8 mouse cellular contexts compared by ENCODE assay signal in the genomic region with DNA sequence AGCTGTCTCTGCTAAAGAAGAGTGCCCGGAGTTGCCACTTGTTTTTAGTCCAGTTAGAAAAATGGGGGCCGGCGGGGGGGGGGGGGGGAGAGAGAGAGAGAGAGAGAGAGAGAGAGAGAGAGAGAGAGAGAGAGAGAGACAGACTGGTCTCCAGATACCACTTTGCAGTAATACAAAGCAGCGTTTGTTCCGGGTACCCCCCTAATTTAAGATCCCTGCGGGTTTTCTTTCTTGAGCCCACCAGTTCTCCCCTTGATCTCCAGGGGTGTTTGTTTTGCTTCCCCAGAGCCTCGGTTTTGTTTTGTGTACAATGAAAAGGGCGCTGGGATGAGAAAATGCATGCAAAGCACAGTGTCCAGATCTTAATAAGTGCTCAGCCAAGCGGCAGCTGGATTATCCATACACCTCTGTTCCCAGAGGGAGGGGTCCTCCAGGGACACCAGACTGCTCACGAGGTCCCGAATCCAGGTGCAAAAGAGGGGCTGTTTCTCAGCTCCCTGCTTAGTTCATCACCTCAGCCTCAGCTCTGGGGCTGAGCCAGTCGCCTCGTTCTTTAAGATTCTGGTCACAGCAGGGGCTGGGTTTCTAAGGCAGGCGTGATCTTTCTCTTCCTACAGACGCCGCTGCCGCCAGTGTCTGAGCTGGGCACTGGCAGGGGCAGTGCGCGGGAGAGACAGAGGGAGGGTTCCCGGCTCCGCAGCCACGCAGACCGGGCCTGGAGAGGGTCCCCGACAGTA. TPM values are rescaled to one million over a fixed set of nuclear protein-coding genes. Genes with fewer than 3 reads are reported as not detected.
DNase-seq lines count a peak whose midpoint lies in the region; ATAC-seq and TF ChIP-seq lines count a peak whose summit lies in the region.

A gene (plus strand): TSS at position 608 of the 737 bp plus-strand sequence.

- no peaks in the 10 kb centered on the region for H3K36me3 ChIP-seq in heart, embryonic 10.5 days
- no peaks in the 10 kb centered on the region for H3K36me3 ChIP-seq in heart, adult 2 months (ENCODE audit: control insufficient read depth, insufficient read depth, low read length)
- H3K36me3 ChIP-seq in ES-Bruce4 (ENCODE audit: control insufficient read depth, insufficient read depth, low read length, poor library complexity, severe bottlenecking): no peaks in the 10 kb centered on the region
- no peaks in the 10 kb centered on the region for H3K36me3 ChIP-seq in embryonic facial prominence, embryonic 13.5 days
- no peaks in the 10 kb centered on the region for H3K36me3 ChIP-seq in midbrain, embryonic 14.5 days (ENCODE audit: control insufficient read depth, insufficient read depth, low read length)

- intact Hi-C loops in heart, adult 2 months (cut with DNase I): no loop called here

- H3K27me3 ChIP-seq in heart, embryonic 10.5 days (ENCODE audit: insufficient read depth, poor library complexity, severe bottlenecking): peaks cover 65% of the 10 kb centered on the region
- 0 out of 2 replicates have a peak, but pooled peaks cover 2% of the 10 kb centered on the region for H3K27me3 ChIP-seq in heart, adult 2 months (ENCODE audit: control insufficient read depth, insufficient read depth, low read length)
- H3K27me3 ChIP-seq in ES-Bruce4 (ENCODE audit: control insufficient read depth, insufficient read depth, low read length, poor library complexity, severe bottlenecking): peaks cover 2% of the 10 kb centered on the region; the same call in 1 of the 2 replicates
- peaks cover 75% of the 10 kb centered on the region for H3K27me3 ChIP-seq in embryonic facial prominence, embryonic 13.5 days
- no peaks in the 10 kb centered on the region; the same call in none of the 2 replicates for H3K27me3 ChIP-seq in midbrain, embryonic 14.5 days (ENCODE audit: control insufficient read depth, insufficient read depth, low read length)

- no peaks in the 10 kb centered on the region for H3K4me1 ChIP-seq in heart, embryonic 10.5 days
- no peaks in the 10 kb centered on the region for H3K4me1 ChIP-seq in heart, adult 2 months (ENCODE audit: control insufficient read depth, insufficient read depth, low read length)
- no peaks in the 10 kb centered on the region for H3K4me1 ChIP-seq in ES-Bruce4 (ENCODE audit: control insufficient read depth, insufficient read depth, low read length)
- H3K4me1 ChIP-seq in embryonic facial prominence, embryonic 13.5 days: no peaks in the 10 kb centered on the region
- no peaks in the 10 kb centered on the region for H3K4me1 ChIP-seq in midbrain, embryonic 14.5 days (ENCODE audit: control insufficient read depth, insufficient read depth, low read length)

- no peak within 1 kb of the TSS for H3K27ac ChIP-seq in heart, embryonic 10.5 days
- H3K27ac ChIP-seq in heart, adult 2 months: no peak within 1 kb of the TSS
- H3K27ac ChIP-seq in ES-Bruce4 (ENCODE audit: insufficient read depth, low read length): no peak within 1 kb of the TSS
- no peak within 1 kb of the TSS for H3K27ac ChIP-seq in embryonic facial prominence, embryonic 13.5 days
- 0 out of 2 replicates have a peak within 1 kb of the TSS, but pooled peaks have one; percentile 45 for H3K27ac ChIP-seq in midbrain, embryonic 14.5 days (replicated peaks; ENCODE audit: low read depth, low read length)

- H3K9ac ChIP-seq in heart, adult 2 months (ENCODE audit: low read depth, low read length): no peak within 1 kb of the TSS
- H3K9ac ChIP-seq in ES-Bruce4 (ENCODE audit: low read depth, poor library complexity, severe bottlenecking): no peak within 1 kb of the TSS; the same call in 1 of the 2 replicates
- H3K9ac ChIP-seq in embryonic facial prominence, embryonic 13.5 days: peak within 1 kb of the TSS; percentile 58
- peak within 1 kb of the TSS; percentile 47 for H3K9ac ChIP-seq in midbrain, embryonic 14.5 days (replicated peaks; ENCODE audit: low read length)

- H3K4me2 ChIP-seq in embryonic facial prominence, embryonic 13.5 days: peak within 1 kb of the TSS; percentile 69
- H3K4me2 ChIP-seq in midbrain, embryonic 14.5 days (ENCODE audit: low read length): peak within 1 kb of the TSS; percentile 66

- TF ChIP-seq EP300 in heart, adult 2 months (IDR thresholded peaks at IDR 0.05; ENCODE audit: insufficient read depth, low read depth, low read length): no peak
- no peak for TF ChIP-seq EP300 in ES-Bruce4 (IDR thresholded peaks at IDR 0.05; ENCODE audit: insufficient read depth, low read depth, low read length)

- H3K79me2 ChIP-seq in heart, adult 2 months (replicated peaks; ENCODE audit: control insufficient read depth, insufficient read depth, low read length): no peaks in the 10 kb centered on the region

- no peak for TF ChIP-seq CTCF in heart, adult 2 months (IDR thresholded peaks at IDR 0.05)
- no peak for TF ChIP-seq CTCF in ES-Bruce4 (IDR thresholded peaks at IDR 0.05; ENCODE audit: low read depth, low read length)

- no peak for DNase-seq in heart, embryonic 10.5 days (ENCODE audit: low spot score)
- no peak for DNase-seq in heart, adult 2 months
- peak; percentile 9 for DNase-seq in kidney, postnatal 10 days
- peak; percentile 74 for DNase-seq in midbrain, embryonic 14.5 days
- no peak for DNase-seq in adipocyte (ENCODE audit: low spot score)
- DNase-seq in urinary bladder, postnatal 14 days (ENCODE audit: low spot score): no peak

- peak within 1 kb of the TSS; percentile 55 for H3K4me3 ChIP-seq in heart, embryonic 10.5 days
- no peak within 1 kb of the TSS for H3K4me3 ChIP-seq in heart, adult 2 months
- H3K4me3 ChIP-seq in ES-Bruce4 (ENCODE audit: low read depth, low read length): peak within 1 kb of the TSS; percentile 60
- peak within 1 kb of the TSS; percentile 40 for H3K4me3 ChIP-seq in embryonic facial prominence, embryonic 13.5 days
- H3K4me3 ChIP-seq in midbrain, embryonic 14.5 days (replicated peaks; ENCODE audit: low read depth, low read length): peak within 1 kb of the TSS; percentile 37

- no peaks in the 10 kb centered on the region for H3K9me3 ChIP-seq in heart, embryonic 10.5 days
- H3K9me3 ChIP-seq in ES-Bruce4 (replicated peaks; ENCODE audit: control insufficient read depth, insufficient read depth, low read length, poor library complexity, severe bottlenecking): no peaks in the 10 kb centered on the region
- H3K9me3 ChIP-seq in embryonic facial prominence, embryonic 13.5 days: no peaks in the 10 kb centered on the region
- no peaks in the 10 kb centered on the region for H3K9me3 ChIP-seq in midbrain, embryonic 14.5 days (ENCODE audit: control insufficient read depth, low read length)

- ATAC-seq in embryonic facial prominence, embryonic 13.5 days (ENCODE audit: insufficient number of reproducible peaks, insufficient read depth, low FRiP score, low TSS enrichment, low read depth): no peak
- ATAC-seq in midbrain, embryonic 14.5 days (ENCODE audit: low FRiP score, low TSS enrichment): peak; percentile 78

- TF ChIP-seq POLR2A in heart, adult 2 months (IDR thresholded peaks at IDR 0.05; ENCODE audit: insufficient read depth, low read depth, low read length): no peak
- no peak for TF ChIP-seq POLR2A in ES-Bruce4 (IDR thresholded peaks at IDR 0.05; ENCODE audit: insufficient read depth, low read length)

- WGBS in heart, embryonic 10.5 days: 13% methylated on average over 23 of the region's 24 CpGs
- WGBS in heart, adult 2 months: 16% methylated on average over 24 of the region's 24 CpGs
- 19% methylated on average over 23 of the region's 24 CpGs for WGBS in embryonic facial prominence, embryonic 13.5 days
- WGBS in midbrain, embryonic 14.5 days: 31% methylated on average over 23 of the region's 24 CpGs

RNA-seq across cellular contexts. Expression of the gene that starts here (rescaled TPM):
- polyA plus RNA-seq in heart, embryonic 10.5 days (2016; fragmentation: Nextera tagmentation; extraction: Ambion mirVana): 0.07 and 0.13 TPM in 2 replicates
- total RNA-seq in heart, adult 2 months (2021): not detected
- polyA plus RNA-seq in heart, adult 2 months (2012; rRNA removed): 0.02 TPM in 1 of 2 replicates, not detected in the other
- 1.1 and 1.5 TPM in 2 replicates for polyA plus RNA-seq in ES-Bruce4 (2011; ENCODE audit: insufficient read depth, insufficient read length, low read depth, missing spikeins)
- 0.26 and 0.41 TPM in 2 replicates for polyA plus RNA-seq in embryonic facial prominence, embryonic 13.5 days (2015; fragmentation: Nextera tagmentation; extraction: Ambion mirVana)
- 3.6 and 3.7 TPM in 2 replicates for polyA plus RNA-seq in midbrain, embryonic 14.5 days (2014; fragmentation: Nextera tagmentation; extraction: Ambion mirVana)

Comparison
In these comparisons a context has a peak if more than half of its experiments do, and no peak if none do; other contexts are left out.
1. DNase-seq: peak in kidney, postnatal 10 days (single experiment) and midbrain, embryonic 14.5 days (single experiment); none in heart, embryonic 10.5 days (single experiment), heart, adult 2 months (0 of 2), adipocyte (single experiment) and urinary bladder, postnatal 14 days (single experiment).
2. H3K9ac ChIP-seq: peak in embryonic facial prominence, embryonic 13.5 days (single experiment) and midbrain, embryonic 14.5 days (single experiment); none in heart, adult 2 months (single experiment) and ES-Bruce4 (single experiment).